Mouse (Mus musculus) kidney, postnatal 0 days (tissue): ENCODE data around the gene Lrch1. TPM values are rescaled to one million over a fixed set of nuclear protein-coding genes. Genes with fewer than 3 reads are reported as not detected.

Experiments
- ATAC-seq: fragments of 200-750 bp; cut with Nextera tagmentation; replicated peaks from 2 replicates; pipeline ENCODE4 v1.8.0; 2017; ENCODE audit warnings: low read depth, moderate number of reproducible peaks, moderate TSS enrichment, moderate library complexity; ENCODE audit not compliant: low FRiP score
- DNase-seq: peaks from one replicate; pipeline ENCODE4 v3.0.0-alpha.2; 2016; ENCODE audit warnings: low spot score
- H3K27ac ChIP-seq: fragments of 300-500 bp; sonication (generic); 2 replicates; pipeline ENCODE4 v1.5.1; 2014; ENCODE audit warnings: mild to moderate bottlenecking
- H3K27me3 ChIP-seq: fragments of 300-500 bp; sonication (generic); 2 replicates; pipeline ENCODE4 v1.6.1; 2014; ENCODE audit warnings: low read length, mixed read lengths; ENCODE audit not compliant: insufficient read depth
- H3K36me3 ChIP-seq: fragments of 300-500 bp; sonication (generic); 2 replicates; pipeline ENCODE4 v1.6.1; 2014; ENCODE audit warnings: low read length, mixed read lengths; ENCODE audit not compliant: insufficient read depth
- H3K4me1 ChIP-seq: fragments of 300-500 bp; sonication (generic); replicated peaks from 2 replicates; pipeline ENCODE4 v1.6.1; 2014; ENCODE audit warnings: antibody characterized with exemption, low read length, mixed read lengths; ENCODE audit not compliant: insufficient read depth
- H3K4me2 ChIP-seq: fragments of 300-500 bp; sonication (generic); 2 replicates; pipeline ENCODE4 v1.6.1; 2014; ENCODE audit warnings: mild to moderate bottlenecking, low read length, moderate library complexity, mixed read lengths
- H3K4me3 ChIP-seq: fragments of 300-500 bp; sonication (generic); replicated peaks from 2 replicates; pipeline ENCODE4 v1.5.1; 2014; ENCODE audit warnings: low read depth, low read length
- H3K9ac ChIP-seq: fragments of 300-500 bp; sonication (generic); 2 replicates; pipeline ENCODE4 v1.6.1; 2014; ENCODE audit warnings: low read depth, low read length
- H3K9me3 ChIP-seq: fragments of 300-500 bp; sonication (generic); replicated peaks from 2 replicates; pipeline ENCODE4 v1.6.1; 2016; ENCODE audit warnings: low read length, inconsistent platforms, mixed read lengths
- CTCF ChIP-seq: IDR thresholded peaks from 2 replicates; pipeline ENCODE4 v1.5.1; 2016; ENCODE audit warnings: antibody characterized with exemption, low read depth, mild to moderate bottlenecking, moderate library complexity
- WGBS: fragments of 180-500 bp; shearing (Covaris S2); extraction: QIAGEN DNeasy Blood & Tissue Kit; methylation state at CpG from one replicate; pipeline ENCODE4 v1.1.7; 2014; 5-methylcytosine and 5-hydroxymethylcytosine counted together
- polyA plus RNA-seq: library from polyadenylated mRNA; unstranded; fragments of >200 nt; fragmentation: Nextera tagmentation; extraction: Ambion mirVana; gene quantifications from 2 replicates; pipeline ENCODE4 v1.2.1, GENCODE M21; 2015

Lrch1 gene
- polyA plus RNA-seq, 1 experiment from 2014 or later: 16.3 TPM

GRCm38 (mm10) chr14:74938896-74939295 lies 8.8 kb downstream of the Lrch1 start:
- Histone ChIP-seq H3K9ac (no peak overlapping the region), H3K9me3 (no peaks in the 10 kb centered on the region), H3K4me1 (no peaks in the 10 kb centered on the region), H3K27me3 (no peaks in the 10 kb centered on the region), H3K4me2 (no peak overlapping the region), H3K27ac (no peak overlapping the region), H3K4me3 (no peak overlapping the region), H3K36me3 (no peaks in the 10 kb centered on the region)
- 81% methylated on average over 3 of the region's 3 CpGs for WGBS
- TF ChIP-seq CTCF: peak; percentile 18; the same call in 1 of the 2 replicates
- no peak for DNase-seq
- ATAC-seq: no peak

- Histone ChIP-seq H3K27ac (no peak overlapping the region), H3K4me1 (no peaks in the 10 kb centered on the region), H3K4me3 (no peak overlapping the region), H3K36me3 (no peaks in the 10 kb centered on the region), H3K9ac (no peak overlapping the region), H3K27me3 (no peaks in the 10 kb centered on the region), H3K4me2 (no peak overlapping the region), H3K9me3 (no peaks in the 10 kb centered on the region)
- DNase-seq (no peak), ATAC-seq (no peak)
- TF ChIP-seq CTCF: no peak
- 89% methylated on average over 2 of the region's 2 CpGs for WGBS
Observed at GRCm38 (mm10) chr14:74936557-74937261, 11.0 kb downstream of the Lrch1 start.

DNA sequence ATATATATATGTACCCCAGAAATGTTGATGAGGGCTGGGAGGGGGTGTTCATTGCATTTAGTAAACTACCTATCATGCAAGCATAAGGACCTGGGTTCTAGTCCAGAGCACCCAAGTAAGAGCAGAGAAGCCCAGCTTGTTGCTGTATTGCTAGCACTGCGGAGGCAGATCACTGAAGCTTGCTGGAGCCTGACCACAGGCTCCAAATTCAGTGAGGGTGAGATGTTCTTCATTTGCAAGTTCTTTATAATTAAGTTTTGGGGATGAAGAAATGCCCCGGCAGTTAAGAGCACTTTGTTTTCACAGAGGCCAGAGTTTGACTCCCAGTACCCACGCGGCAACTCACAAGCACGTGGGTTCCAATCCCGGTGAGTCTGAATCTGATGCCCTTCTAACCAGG lies 12.6 kb downstream of the Lrch1 start:
- Histone ChIP-seq H3K4me2 (no peak overlapping the region), H3K9me3 (no peaks in the 10 kb centered on the region), H3K4me3 (no peak overlapping the region), H3K9ac (no peak overlapping the region), H3K4me1 (no peaks in the 10 kb centered on the region), H3K36me3 (no peaks in the 10 kb centered on the region), H3K27me3 (no peaks in the 10 kb centered on the region), H3K27ac (no peak overlapping the region)
- TF ChIP-seq CTCF: no peak
- WGBS: 92% methylated on average over 6 of the region's 6 CpGs
- ATAC-seq: no peak
- DNase-seq: no peak

DNA sequence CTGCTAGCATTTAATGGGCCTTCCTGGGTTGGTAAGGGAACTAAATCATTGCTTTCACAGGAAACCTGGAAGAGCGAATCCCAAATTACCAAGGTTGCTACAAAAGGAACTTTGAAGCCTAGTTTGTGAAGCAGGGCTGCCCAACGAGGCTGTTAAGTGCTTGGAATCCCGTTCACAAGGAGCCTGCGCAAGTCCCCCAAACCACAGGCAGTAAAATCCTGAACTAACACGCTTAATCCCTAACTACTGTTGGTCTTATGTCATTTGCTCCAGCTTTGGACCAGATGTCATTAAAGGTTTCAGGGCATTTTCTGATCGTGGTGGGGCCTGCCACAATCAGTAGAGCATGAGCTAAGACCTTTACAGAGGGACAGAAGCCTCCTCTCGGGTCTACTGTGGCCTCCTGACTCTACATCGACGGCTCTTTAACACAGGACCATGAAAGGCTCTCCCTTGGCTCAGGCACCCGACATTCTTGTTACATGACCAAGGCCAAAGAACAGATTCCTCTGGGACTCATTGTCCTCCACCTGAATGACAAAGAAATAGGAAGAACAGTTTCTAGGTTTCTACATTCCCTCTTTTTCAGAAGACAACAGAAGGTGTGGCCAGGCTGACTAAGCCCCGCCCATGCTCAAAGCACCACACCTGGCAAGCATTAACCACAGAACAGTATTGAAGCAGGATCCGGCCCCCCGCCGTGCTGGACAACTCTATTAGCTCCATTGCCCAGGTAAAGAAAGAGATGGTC lies 13.5 kb downstream of the Lrch1 start:
- 62% methylated on average over 14 of the region's 14 CpGs for WGBS
- H3K9ac ChIP-seq: no peak overlapping the region

DNA sequence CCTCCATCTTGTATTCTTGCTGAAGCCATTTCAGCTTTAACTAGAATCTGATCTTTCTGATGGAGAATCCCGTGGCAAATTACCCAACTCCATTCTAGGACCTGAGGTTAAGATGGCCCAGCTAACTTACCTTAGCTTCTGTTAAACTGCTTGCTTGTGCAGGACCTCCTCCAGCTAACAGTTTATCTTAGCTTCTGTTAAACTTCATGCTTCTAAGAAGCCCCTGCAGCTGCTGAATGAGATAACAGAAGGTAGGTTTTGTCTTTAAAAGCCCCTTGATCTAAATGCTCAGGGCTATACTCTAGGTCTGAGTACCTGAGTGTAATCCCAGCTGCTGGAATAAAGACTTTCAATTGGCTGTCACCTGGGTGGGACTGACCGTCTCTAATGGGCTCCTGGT lies 17.9 kb downstream of the Lrch1 start:
- DNase-seq (no peak), ATAC-seq (no peak)
- Histone ChIP-seq H3K27me3 (no peaks in the 10 kb centered on the region), H3K4me3 (no peak overlapping the region), H3K4me1 (peaks cover 9% of the 10 kb centered on the region), H3K36me3 (peaks cover 4% of the 10 kb centered on the region; the same call in 1 of the 2 replicates), H3K9ac (no peak overlapping the region), H3K27ac (no peak overlapping the region), H3K4me2 (no peak overlapping the region), H3K9me3 (no peaks in the 10 kb centered on the region)
- 79% methylated on average over 2 of the region's 2 CpGs for WGBS
- TF ChIP-seq CTCF: no peak

More for the DNA sequence above, 13.5 kb downstream of the Lrch1 start:
- H3K36me3 ChIP-seq: no peaks in the 10 kb centered on the region
- H3K4me3 ChIP-seq: no peak overlapping the region
- no peak for TF ChIP-seq CTCF
- ATAC-seq (no peak), DNase-seq (no peak)
- H3K27ac ChIP-seq: 0 out of 2 replicates have a peak overlapping the region, but pooled peaks have one; percentile 26
- no peaks in the 10 kb centered on the region for H3K9me3 ChIP-seq
- H3K4me2 ChIP-seq: no peak overlapping the region
- no peaks in the 10 kb centered on the region for H3K27me3 ChIP-seq
- no peaks in the 10 kb centered on the region; the same call in 1 of the 2 replicates for H3K4me1 ChIP-seq

- H3K9ac ChIP-seq: no peak overlapping the region
- H3K27ac ChIP-seq: no peak overlapping the region
- 90% methylated on average over 8 of the region's 8 CpGs for WGBS
- no peak overlapping the region for H3K4me2 ChIP-seq
- ATAC-seq (no peak), DNase-seq (no peak)
- H3K9me3 ChIP-seq: no peaks in the 10 kb centered on the region
- peaks cover 4% of the 10 kb centered on the region; the same call in 1 of the 2 replicates for H3K36me3 ChIP-seq
- peaks cover 9% of the 10 kb centered on the region for H3K4me1 ChIP-seq
- no peak for TF ChIP-seq CTCF
- H3K4me3 ChIP-seq: no peak overlapping the region
- H3K27me3 ChIP-seq: no peaks in the 10 kb centered on the region
Observed at GRCm38 (mm10) chr14:74928809-74929432, 18.8 kb downstream of the Lrch1 start.
